Mouse (Mus musculus): ENCODE results near the gene Ptprg.

DNA sequence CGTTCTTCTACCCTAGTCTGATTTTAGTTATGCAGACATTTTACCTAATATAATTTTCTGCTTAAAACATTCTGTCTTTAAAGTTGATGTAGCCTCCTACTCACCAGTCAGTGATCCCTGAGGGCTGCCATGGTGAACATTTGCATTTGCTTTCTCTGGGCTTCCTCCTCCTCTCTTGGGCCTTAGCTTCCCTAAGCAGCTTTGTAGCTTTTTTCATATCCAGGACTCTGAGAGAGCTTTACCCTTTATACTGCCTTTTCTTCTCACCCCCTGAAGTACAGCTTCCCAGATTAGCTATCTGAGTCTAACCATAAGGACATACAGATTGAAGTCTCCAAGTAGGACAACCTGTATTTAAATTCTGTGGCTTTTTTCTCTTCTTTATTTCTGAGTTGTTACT, 284.4 kb downstream of the Ptprg start:
- TF ChIP-seq POLR2A (IDR thresholded peaks at IDR 0.05; ENCODE audit: low read depth, low read length) (no peak), CTCF (IDR thresholded peaks at IDR 0.05; ENCODE audit: extremely low read depth, insufficient read length, insufficient replicate concordance, low read depth, low read length) (no peak)

Measured in small intestine, adult 2 months (tissue).